Mouse (Mus musculus) left cerebral cortex, adult 11 months (tissue): Measurements from ENCODE around the gene Mcpt8.
"Not testable (repeated sequence)": the region's sequence is repeated elsewhere in the genome, so short reads cannot be mapped to it uniquely, and the experiment has no call there.

ENCODE experiments used
- DNase-seq: peaks from one replicate; pipeline ENCODE4 v3.0.0; 2022; ENCODE audit warnings: low spot score

Gene Mcpt8

GRCm38 (mm10) chr14:56085167-56085566, at the start of gene Mcpt8:
Mcpt8 (minus strand) TSS chr14:56085273.
- DNase-seq: no peak

DNA sequence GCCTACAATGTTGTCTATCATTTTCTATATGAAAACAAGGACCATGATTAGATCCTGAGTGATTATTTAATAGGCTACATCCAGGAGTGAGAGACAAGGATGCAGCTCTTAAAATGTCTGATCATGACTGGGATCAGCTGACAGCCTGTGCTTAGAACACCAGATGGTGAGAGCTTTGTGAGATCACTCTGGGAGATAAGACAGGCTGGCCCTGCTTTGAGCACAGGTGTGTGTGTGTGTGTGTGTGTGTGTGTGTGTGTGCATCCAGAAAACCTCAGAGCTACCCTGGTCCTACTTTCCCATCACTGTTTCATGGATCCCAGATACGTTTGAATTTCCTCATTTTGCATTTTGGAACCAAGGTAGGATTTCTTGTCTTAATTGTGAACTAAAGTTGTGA, 48.6 kb upstream of the Mcpt8 start:
- DNase-seq: not testable (repeated sequence)

- DNase-seq: not testable (repeated sequence)
These were observed 47.4 kb upstream of the Mcpt8 start, which contains the start of gene Gzmd for GRCm38 (mm10) chr14:56132508-56132907. Gzmd (minus strand) TSS chr14:56132608.

- DNase-seq: no peak
These were observed 43.3 kb upstream of the Mcpt8 start for GRCm38 (mm10) chr14:56128341-56128740.

GRCm38 (mm10) chr14:56123516-56123915, 38.4 kb upstream of the Mcpt8 start:
- no peak for DNase-seq

DNA sequence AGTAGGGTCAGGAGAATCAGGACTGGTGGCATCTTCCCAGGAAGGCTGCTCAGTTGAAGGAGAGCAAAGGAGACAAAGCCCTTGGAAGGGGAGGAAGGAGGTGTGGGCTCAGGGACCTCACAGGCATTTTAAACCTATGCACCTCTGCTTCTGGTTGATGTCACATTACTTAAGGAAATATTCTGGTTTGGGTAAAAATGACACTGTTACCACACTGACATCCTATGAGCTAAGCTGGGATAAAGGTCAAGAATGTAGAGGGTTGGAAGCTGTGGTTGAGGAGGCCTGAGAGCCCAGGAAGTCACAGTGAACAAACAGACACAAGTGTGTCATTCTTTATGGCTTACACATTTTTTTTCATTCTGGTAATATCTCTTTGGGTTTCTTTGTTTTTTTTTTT, 35.5 kb upstream of the Mcpt8 start, which contains the start of gene Gzme:
Gzme (minus strand) TSS at position 101 of the 400 bp plus-strand sequence.
- no peak for DNase-seq

- DNase-seq: not testable (repeated sequence)
These were observed 30.6 kb upstream of the Mcpt8 start for GRCm38 (mm10) chr14:56115531-56116310.

DNA sequence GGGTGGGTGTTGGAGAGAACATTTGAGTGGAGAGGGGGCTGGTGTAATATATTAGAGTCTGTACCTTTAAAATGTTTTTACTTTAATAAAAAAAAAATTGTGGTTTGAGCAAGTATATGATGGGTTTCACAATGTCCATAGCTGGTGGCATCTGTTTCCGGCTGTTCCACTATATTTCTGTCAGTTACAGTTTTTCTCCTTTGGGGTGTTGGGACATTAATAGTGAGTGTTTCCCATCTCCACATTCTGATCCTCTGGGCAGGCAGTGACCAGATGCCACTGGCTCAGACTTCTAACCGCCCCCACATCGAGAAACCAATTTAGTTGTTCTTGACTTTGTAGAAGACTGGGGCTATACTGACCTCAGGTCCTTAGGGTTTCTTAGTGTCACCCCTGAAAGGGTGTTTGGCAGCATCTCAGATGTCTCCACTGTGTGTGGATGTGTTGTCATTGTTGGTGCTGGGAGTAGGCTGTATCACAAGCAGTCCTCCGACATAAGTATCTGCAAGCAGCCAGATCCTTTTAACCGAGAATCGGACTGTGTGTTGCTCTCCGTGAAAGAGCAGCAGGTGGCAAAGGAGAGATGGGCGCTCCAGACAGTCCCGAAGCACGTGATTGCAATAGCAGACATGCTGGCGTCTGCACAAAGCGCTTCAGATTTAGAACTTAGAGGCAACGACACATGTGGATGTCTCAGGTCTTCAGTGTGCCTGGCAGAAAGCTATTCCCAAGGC, 20.5 kb upstream of the Mcpt8 start:
- no peak for DNase-seq

GRCm38 (mm10) chr14:56105016-56105415, 19.9 kb upstream of the Mcpt8 start:
- DNase-seq: no peak

- no peak for DNase-seq
These were observed 18.4 kb upstream of the Mcpt8 start for GRCm38 (mm10) chr14:56103452-56103851.

DNA sequence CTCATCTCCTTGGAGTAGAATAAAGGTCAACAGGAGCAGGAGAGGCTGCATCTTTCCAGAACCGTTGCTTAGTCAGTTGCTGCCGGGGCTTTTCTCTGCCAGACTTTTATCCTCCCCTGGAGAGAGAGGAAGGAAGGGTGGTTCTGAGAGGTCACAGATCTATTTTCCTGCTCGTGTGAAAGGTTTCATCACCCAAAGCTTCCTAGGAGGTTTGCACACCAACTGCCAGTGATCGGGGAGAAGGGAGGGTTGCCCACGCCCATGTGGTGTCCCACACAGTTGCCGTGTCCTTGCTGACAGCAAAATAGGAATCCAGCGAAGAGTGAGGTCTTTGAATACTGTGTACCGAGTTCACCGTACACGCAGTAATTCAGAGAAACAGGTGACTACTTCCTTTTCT, 17.3 kb upstream of the Mcpt8 start, which contains the start of gene Ctsg:
Ctsg (minus strand) TSS at position 189 of the 400 bp plus-strand sequence.
- DNase-seq: no peak

DNA sequence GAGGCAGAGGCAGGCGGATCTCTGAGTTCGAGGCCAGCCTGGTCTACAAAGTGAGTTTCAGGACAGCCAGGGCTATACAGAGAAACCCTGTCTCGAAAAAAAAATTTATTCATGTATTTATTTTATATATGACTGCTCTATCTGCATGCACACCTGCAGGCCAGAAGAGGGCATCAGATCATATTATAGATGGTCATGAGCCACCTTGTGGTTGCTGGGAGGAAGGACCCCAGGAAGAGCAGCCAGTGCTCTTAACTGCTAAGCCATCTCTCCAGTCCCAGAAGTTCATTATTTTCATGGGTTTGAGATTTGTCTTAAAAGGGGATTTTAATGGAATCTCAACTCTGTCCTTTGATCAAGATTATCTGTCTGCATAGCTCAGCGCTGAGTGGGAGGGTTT, 13.9 kb upstream of the Mcpt8 start:
- no peak for DNase-seq

- no peak for DNase-seq
These were observed 12.5 kb upstream of the Mcpt8 start for GRCm38 (mm10) chr14:56097597-56097996.

DNA sequence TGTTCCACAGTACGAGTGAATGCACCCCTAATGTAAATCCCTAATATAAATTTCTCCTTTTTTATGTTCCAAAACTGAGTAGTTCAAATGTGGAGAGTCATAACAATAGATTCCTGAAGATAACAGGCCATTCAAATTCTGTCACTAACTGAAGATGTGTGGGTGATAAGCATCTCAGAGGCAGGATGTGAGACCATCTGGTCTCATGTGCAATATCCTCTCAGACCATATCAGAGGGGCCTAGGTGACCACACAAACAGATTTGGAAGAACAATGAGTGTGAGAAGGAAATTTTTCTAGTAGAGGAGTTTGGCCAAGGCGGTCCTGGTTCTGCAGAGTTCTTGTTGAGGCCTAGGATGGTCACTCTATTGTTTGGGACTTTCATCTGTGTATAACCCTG, 8.3 kb upstream of the Mcpt8 start:
- DNase-seq: no peak

- DNase-seq: no peak
These were observed 1.6 kb upstream of the Mcpt8 start for GRCm38 (mm10) chr14:56086711-56087110.

- DNase-seq: no peak
These were observed 3.1 kb downstream of the Mcpt8 start for GRCm38 (mm10) chr14:56082016-56082415.

DNA sequence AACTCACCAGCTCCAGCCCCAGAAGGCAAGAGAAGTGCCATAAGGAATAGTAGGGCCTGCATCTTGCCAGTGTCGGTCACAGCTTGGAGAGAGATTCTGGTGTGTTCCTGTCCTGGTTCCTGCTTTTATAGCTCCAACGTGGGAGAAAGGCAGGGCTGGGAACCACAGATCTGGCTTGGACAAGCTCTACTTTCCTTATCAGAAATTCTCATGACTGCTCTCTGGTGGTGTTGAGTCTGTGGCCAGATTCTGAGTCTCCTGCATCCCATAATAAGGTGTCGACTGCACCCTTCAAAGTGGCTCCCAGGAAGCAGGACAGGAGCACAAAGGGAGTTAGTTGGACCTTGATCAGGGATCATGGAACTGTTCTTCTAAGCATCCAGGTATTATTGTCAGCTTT, 22.9 kb downstream of the Mcpt8 start, which contains the start of gene Mcpt4:
Mcpt4 (minus strand) TSS at position 101 of the 400 bp plus-strand sequence.
- not testable (repeated sequence) for DNase-seq

DNA sequence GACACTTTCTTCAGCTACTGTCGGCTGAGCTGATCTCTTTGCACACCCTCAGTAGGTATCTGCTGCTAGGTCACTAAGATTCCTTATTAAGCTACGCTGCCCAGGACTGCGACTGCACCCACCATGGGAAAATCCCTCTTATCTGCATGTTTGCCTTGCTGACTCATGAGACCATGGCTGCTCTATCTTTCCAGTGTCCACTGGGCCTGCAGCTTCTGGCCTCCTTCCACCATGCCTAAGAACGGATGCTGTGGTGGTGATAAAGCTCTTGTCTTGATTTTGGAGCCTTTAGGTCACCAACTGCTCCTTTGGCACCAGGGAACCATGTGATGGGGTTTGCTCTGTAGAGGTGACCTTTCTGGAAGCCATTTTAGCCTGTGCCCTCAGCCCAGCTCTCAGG, 27.4 kb downstream of the Mcpt8 start:
- no peak for DNase-seq

- no peak for DNase-seq
These were observed 29.7 kb downstream of the Mcpt8 start for GRCm38 (mm10) chr14:56055408-56055807.

- DNase-seq: not testable (repeated sequence)
These were observed 43.3 kb downstream of the Mcpt8 start, which contains the start of gene Mcpt2 for GRCm38 (mm10) chr14:56041792-56042191. Mcpt2 (plus strand) TSS chr14:56042041.

GRCm38 (mm10) chr14:56034433-56034832, 50.6 kb downstream of the Mcpt8 start:
- DNase-seq: no peak
